In the genomic region with DNA sequence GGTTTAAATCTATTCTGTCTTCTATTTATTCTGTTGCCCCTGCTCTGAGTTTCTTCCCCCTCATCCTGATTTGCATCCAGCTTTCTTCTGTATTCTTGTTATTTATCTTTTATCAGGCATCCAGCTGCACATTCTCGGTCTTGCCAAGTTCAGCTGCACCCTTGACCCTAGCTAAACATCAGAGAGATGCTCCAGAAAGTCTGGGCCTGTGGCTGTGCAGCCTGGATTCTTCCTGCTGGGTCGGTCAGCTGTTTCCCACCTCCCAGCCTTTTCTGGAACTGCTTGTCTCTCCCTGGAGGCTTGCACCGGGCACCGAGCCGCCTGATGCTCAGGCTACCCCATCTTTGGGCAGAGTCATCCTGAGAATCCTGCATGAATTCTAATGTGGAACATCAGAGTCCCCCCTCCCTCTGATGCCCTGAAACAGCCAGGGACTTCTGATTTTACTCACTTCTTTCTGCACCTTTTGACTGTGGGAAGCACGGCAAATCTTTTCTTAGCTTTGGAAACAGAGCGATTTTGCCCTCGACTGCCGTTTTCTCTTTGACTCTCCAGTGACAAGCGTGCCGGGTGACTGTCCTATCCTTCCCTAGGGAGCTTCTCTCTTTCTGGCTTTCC, we compare ENCODE assay signal across 10 mouse cellular contexts. TPM values are rescaled to one million over a fixed set of nuclear protein-coding genes. Genes with fewer than 3 reads are reported as not detected.
DNase-seq lines count a peak whose midpoint lies in the region; ATAC-seq and TF ChIP-seq lines count a peak whose summit lies in the region.
"Had no signal": no experiment of that assay in that cellular context is flagged by ENCODE, and none has a peak within 500 bp of the region (broad histone marks: within the 10 kb centered on the region; RNA-seq: fewer than 3 reads in every experiment).

No protein-coding gene starts in this region.

- no peaks in the 10 kb centered on the region for H3K9me3 ChIP-seq in hindbrain, embryonic 15.5 days
- H3K9me3 ChIP-seq in hindbrain, embryonic 10.5 days = no peaks in the 10 kb centered on the region
- H3K9me3 ChIP-seq: forebrain, embryonic 12.5 days had no signal

- H3K4me2 ChIP-seq in hindbrain, embryonic 15.5 days = no peak overlapping the region
- H3K4me2 ChIP-seq: forebrain, embryonic 12.5 days had no signal

- H3K36me3 ChIP-seq in hindbrain, embryonic 15.5 days = no peaks in the 10 kb centered on the region
- H3K36me3 ChIP-seq in hindbrain, embryonic 10.5 days = peaks cover 73% of the 10 kb centered on the region

- WGBS in hindbrain, embryonic 15.5 days = 78% methylated on average over 11 of the region's 11 CpGs
- 81% methylated on average over 11 of the region's 11 CpGs for WGBS in hindbrain, embryonic 10.5 days
- 70% methylated on average over 11 of the region's 11 CpGs for WGBS in lung, adult 2 months

- DNase-seq in hindbrain, embryonic 10.5 days (ENCODE audit: low spot score) = no peak
- peak; percentile 18 for DNase-seq in right cerebral cortex, postnatal 25 days
- DNase-seq in right cerebral cortex, adult 2 months (ENCODE audit: low spot score in 2 of 2) = no peak
- DNase-seq in lung, adult 2 months = peak; percentile 10
- DNase-seq in testis, postnatal 14 days (ENCODE audit: low spot score) = peak; percentile 54
- DNase-seq in embryo, embryonic 10.5 days (ENCODE audit: low spot score) = no peak
- DNase-seq in retina, postnatal 1 day = no peak
- DNase-seq: cerebellum, postnatal 25 days had no signal

- no peak for TF ChIP-seq POLR2A in lung, adult 2 months (IDR thresholded peaks at IDR 0.05; ENCODE audit: borderline replicate concordance, extremely low read depth, low read depth, low read length)

- TF ChIP-seq CTCF in lung, adult 2 months (IDR thresholded peaks at IDR 0.05; ENCODE audit: insufficient read depth, low read length) = no peak

- no peaks in the 10 kb centered on the region for H3K27me3 ChIP-seq in hindbrain, embryonic 15.5 days
- H3K27me3 ChIP-seq in hindbrain, embryonic 10.5 days (ENCODE audit: insufficient read depth, poor library complexity, severe bottlenecking) = no peaks in the 10 kb centered on the region
- H3K27me3 ChIP-seq: forebrain, embryonic 12.5 days had no signal

- no peaks in the 10 kb centered on the region for H3K4me1 ChIP-seq in hindbrain, embryonic 15.5 days (replicated peaks)
- peaks cover 5% of the 10 kb centered on the region; the same call in 1 of the 2 replicates for H3K4me1 ChIP-seq in hindbrain, embryonic 10.5 days (replicated peaks)
- no peaks in the 10 kb centered on the region for H3K4me1 ChIP-seq in lung, adult 2 months (ENCODE audit: control insufficient read depth, insufficient read depth, low read length)
- H3K4me1 ChIP-seq: forebrain, embryonic 12.5 days had no signal

- 0 out of 2 replicates have a peak overlapping the region, but pooled peaks have one; percentile 20 for H3K27ac ChIP-seq in hindbrain, embryonic 15.5 days (replicated peaks)
- H3K27ac ChIP-seq in hindbrain, embryonic 10.5 days = no peak overlapping the region
- H3K27ac ChIP-seq: forebrain, embryonic 12.5 days had no signal

- no peak overlapping the region for H3K4me3 ChIP-seq in hindbrain, embryonic 15.5 days
- no peak overlapping the region for H3K4me3 ChIP-seq in hindbrain, embryonic 10.5 days
- H3K4me3 ChIP-seq in lung, adult 2 months (replicated peaks; ENCODE audit: extremely low read depth, low read depth, low read length) = no peak overlapping the region
- H3K4me3 ChIP-seq: forebrain, embryonic 12.5 days had no signal

- no peak overlapping the region for H3K9ac ChIP-seq in hindbrain, embryonic 15.5 days
- H3K9ac ChIP-seq: forebrain, embryonic 12.5 days had no signal

- no peak for ATAC-seq in hindbrain, embryonic 15.5 days (ENCODE audit: low FRiP score, low read depth)

RNA-seq across cellular contexts. Expression of a gene that starts 30.5 kb away (rescaled TPM):
- polyA plus RNA-seq in hindbrain, embryonic 15.5 days (2015; fragmentation: Nextera tagmentation; extraction: Ambion mirVana) = 41.8 and 42.9 TPM in 2 replicates
- polyA plus RNA-seq in hindbrain, embryonic 10.5 days (2016; fragmentation: Nextera tagmentation; extraction: Ambion mirVana) = 32.4 and 32.7 TPM in 2 replicates
- polyA plus RNA-seq in lung, adult 2 months (2012; rRNA removed) = 26.4 and 26.7 TPM in 2 replicates

Comparison
In these comparisons a context has a peak if more than half of its experiments do, and no peak if none do; other contexts are left out.
1. DNase-seq: peak in right cerebral cortex, postnatal 25 days (single experiment), lung, adult 2 months (single experiment) and testis, postnatal 14 days (single experiment); none in hindbrain, embryonic 10.5 days (single experiment), right cerebral cortex, adult 2 months (0 of 2), embryo, embryonic 10.5 days (single experiment) and retina, postnatal 1 day (single experiment).